Mouse (Mus musculus) lung, postnatal 0 days (tissue): ENCODE measurements at regions not wholly inside any gene's neighbourhood (a gene's known extent, or its start where the extent isn't known, plus 50 kb on each side); places are given as distances from the start of the nearest gene placed in this dataset.

Source experiments
- CTCF ChIP-seq: IDR thresholded peaks from 2 replicates; pipeline ENCODE4 v1.5.1; 2016; ENCODE audit warnings: antibody characterized with exemption, mild to moderate bottlenecking
- EP300 ChIP-seq: IDR thresholded peaks from 2 replicates; pipeline ENCODE4 v1.6.1; 2016; ENCODE audit warnings: antibody characterized with exemption, mild to moderate bottlenecking, control low read depth

DNA sequence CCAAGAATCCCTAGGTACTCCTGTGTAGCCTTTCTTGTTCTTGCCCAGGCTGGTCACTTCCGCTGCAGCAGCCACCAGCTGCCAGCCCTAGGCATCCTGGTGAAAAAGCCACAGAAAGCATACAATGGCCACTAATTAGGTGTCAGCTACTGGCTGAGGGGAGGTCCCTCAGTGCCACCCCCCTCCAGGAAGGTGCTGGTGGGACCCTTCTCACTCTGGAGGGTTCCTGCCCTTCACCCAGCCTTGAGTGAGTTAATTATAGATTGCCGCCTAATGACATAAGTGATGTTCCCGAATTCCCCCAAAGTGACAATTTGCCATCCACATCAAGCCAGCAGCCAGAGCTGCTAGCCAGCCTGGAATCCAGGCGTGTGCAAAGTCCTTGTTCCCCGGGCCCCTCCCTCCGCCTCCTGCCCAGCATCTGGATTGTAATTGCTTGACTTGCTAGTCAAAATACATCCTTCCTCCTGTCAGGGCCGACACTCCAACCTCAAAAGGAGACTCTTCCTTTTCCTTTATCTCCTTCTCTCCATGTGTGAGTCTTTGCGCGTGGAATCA lies 195.2 kb downstream of the Bcl11b start:
- no peak for TF ChIP-seq CTCF
- no peak for TF ChIP-seq EP300
